Mouse (Mus musculus) heart, postnatal 14 days (tissue): Measurements from ENCODE around the gene Cdc42ep1. TPM values are rescaled to one million over a fixed set of nuclear protein-coding genes. Genes with fewer than 3 reads are reported as not detected.
"Not testable (repeated sequence)": the region's sequence is repeated elsewhere in the genome, so short reads cannot be mapped to it uniquely, and the experiment has no call there.

ENCODE experiments used
- DNase-seq, 2 experiments: peaks; one replicate each; pipeline ENCODE4 v3.0.0; 2021 to 2022
- intact Hi-C: fragments of 180-260 bp; cut with DNase I; formaldehyde crosslinking; loops from one replicate; pipeline ENCODE4 v1.15.1; 2025
- total RNA-seq, 2 experiments: library from RNA; stranded (reverse); gene quantifications; 2 replicates each; pipeline ENCODE4 v1.2.3; 2021

The Cdc42ep1 gene
- total RNA-seq, 2 experiments from 2014 or later = 47.5 to 50.8 TPM

DNA sequence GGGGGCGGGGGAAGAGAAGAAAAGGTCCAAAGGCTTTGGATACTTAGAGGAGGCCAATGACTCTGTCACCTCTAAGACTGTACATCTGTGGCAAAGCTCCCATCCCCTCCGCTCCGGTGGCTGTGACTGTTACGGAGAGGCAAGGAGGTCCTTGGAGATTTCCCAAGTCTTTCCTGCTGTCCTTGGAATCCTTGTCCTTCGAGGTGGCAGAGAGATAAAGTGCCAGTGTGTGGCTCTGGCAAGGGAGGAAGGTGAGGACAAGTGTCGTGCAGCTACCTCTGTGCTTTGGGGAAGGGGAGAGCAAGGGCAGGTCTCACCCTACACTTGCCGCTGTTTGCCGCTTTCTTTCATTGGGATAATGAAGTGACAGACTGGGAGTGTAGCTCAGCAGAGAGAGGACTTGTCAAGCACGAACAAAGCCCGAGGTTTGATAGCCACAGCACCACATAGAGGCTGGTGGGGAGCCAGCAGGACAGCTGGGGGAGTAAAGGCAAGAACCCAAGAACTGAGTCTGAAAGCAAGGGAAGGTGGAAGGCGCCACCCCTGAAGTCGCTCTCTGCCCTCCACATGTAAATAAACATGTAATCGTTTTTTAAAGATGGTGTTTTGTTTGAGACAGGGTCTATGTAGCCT lies 31.5 kb downstream of the Cdc42ep1 start:
- intact Hi-C loops = no loop called here
- DNase-seq = no peak

DNA sequence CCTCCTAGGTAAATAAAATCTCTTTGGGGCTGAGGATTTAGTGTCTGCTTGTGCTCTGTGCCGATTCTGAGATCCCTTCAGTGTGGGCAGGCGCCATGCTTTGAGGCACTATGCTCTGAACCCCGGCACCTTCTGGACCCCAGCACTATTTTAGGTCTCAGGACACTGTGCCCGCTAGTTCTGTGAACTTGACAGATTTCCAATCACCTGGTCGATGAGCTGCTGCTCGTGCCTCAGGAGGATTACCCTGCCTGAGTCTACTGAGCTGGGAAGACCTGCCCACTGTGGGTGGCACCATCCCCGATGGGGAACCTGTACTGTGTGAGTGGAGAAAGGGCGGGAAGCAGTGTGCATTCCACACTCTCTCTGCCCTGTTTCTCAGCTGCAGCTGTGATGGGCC lies 32.6 kb downstream of the Cdc42ep1 start:
- intact Hi-C loops = no loop called here
- no peak for DNase-seq

DNA sequence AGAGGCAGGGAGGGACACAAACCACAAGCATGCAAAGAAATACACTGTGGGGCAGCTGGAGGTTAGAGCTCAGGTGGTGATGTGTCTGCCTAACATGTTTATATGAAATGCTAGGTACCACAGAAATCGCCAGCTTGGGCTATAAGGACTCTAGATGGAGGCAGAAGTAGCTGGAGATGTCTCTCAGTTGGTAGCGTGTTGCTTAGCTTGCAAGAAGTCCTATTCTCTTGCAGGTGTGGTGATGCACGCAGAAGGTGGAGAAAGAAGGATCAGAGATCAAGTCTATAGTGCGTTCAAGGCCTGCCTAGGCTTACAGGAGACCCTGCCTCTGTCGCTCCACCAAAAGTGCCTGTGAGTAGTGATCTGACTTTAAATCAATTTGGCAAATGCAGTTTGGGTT lies 33.1 kb downstream of the Cdc42ep1 start:
- DNase-seq = no peak
- intact Hi-C loops = no loop called here

DNA sequence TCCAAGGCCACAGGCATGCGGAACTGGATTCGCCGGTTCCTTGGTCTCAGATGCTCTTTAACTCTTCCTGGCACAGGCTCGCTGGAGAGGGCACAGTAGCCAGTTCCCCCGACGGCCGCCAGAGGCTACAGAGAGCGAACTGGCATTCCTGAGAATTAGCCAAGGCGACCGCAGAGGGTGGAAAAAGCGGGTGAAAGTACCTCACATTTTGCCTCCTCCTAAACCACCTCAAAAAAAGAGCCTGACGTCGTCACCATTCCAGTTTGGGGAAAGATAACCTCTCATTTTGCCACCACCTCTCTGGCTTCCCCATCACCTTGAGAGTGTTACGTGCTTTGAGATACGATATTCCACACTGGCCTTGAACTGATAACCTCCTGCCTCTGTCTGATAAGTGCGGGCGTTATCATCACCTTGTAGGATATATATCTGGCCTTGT lies 33.9 kb downstream of the Cdc42ep1 start:
- DNase-seq = peak; percentile 69 to 84
- intact Hi-C loops = no loop called here

DNA sequence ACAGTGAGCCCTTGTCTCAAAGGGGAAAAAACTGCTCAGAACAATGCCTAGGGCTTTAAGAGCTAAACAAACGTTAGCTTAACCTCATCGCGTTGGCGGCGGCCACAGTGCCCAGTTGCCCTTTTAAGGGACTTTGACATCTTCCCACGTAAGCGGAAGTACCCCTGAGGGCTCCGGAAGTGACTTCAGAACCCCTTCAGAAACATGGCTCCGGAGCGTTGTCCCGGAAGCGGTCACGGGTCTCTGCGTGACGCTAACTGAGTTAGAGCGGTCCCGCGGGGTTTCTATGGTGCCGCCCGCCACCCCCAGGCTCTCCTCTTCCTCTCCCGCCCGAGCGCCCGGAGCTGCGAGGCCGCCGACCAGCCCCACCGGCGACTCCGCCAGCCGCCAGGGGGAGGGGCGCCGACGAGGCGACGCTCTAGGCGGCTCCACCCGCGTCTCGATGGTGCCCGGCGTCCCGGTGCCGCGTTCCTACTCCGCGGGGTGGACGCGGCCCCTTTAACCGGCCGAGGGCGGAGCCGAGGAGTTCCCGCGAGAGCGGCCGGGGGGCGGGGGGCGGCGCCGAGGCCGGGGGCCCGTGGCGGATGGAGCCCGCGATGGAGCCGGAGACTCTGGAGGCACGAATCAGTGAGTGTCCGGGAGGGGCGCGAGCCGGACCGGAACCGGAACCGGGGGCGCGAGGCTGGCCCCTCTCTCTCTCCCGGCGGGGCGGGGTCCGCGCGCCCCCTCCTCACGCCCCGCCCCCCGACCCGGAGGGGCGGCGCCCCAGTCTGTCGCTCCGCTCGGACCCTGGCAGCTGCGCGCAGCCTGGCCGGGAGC lies 34.8 kb downstream of the Cdc42ep1 start, which contains the start of gene Gga1:
Gene Gga1 (plus strand): TSS at position 200 of the 819 bp plus-strand sequence.
- intact Hi-C loops = no loop called here
- DNase-seq = peak; percentile 91 to 96

DNA sequence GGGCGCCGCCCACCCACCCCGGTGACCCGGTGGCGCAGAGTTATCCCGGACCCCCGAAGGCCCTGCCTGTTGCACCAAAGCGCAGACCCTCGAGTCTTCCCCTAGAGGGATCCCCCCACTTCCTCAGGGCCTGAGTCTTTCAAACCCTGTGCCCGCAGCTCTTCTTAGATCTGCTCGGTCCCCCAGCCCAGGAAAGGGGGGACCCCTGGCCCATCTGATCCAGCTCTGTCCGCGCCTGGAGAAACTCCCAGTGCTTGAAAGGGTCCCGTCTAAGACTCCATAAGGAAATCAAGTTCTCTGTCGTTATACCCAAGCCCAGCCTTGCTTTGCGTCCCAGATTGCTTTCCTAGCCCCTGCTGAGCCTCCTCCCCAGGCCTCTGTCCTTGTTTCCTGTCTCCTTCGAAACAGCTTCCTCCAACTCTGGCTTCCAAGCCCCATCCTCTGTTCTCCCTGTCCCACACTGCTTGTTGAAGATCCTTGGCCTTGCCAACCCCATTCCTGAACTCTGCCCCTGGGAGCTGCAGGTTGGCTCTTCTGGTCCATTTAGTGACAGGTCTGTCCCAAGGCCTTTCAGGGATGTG lies 35.5 kb downstream of the Cdc42ep1 start:
- DNase-seq = no peak
- intact Hi-C loops = no loop called here

DNA sequence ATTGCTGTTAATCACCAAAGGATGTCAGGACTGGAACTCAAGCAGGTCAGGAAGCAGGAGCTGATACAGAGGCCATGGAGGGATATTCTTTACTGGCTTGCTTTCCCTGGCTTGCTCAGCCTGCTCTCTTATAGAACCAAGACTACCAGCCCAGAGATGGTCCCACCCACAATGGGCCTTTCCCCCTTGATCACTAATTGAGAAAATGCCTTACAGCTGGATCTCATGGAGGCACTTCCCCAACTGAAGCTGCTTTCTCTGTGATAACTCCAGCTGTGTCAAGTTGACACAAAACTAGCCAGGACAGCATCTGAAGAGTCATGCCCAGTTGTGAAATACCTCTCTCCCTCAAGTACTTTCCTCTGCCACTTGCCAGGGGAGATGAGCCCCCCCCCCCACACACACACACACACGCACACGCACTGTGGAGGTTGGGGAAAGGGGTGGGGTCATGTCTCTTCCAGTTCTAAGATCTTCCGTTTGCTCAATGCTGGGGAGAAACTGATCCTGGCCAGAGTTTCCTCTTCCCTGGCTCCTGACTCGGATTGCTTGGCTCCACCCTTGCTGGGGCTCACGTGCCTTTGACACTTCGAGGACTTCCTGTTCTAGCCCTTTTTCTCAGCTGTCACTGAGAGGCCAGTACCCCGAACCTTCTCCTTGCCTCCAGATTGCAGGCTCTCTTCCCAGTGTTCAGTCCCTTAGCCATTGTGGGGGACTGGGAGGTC lies 36.5 kb downstream of the Cdc42ep1 start:
- intact Hi-C loops, DNase-seq: not testable (repeated sequence)

DNA sequence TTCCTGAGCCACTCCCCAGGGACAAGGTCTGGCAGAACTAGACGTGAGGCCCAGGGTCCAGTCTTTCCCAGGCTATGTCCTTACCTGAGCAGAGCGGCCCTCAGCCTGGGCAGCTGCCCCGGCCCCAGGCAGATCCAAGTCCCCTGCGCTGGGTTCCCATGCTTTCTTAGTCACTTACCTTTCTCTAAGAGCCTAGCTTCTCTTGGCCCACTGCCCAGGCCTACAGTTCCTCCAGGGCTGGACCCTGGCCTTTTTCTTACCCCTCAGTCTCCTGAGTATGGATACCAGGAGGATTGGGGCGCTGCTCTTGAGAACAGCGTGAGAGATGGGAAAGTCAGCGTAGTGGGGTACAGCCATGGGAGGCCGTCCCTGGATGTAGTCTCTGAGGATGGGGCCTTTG lies 38.0 kb downstream of the Cdc42ep1 start:
- no peak for DNase-seq
- intact Hi-C loops = no loop called here

DNA sequence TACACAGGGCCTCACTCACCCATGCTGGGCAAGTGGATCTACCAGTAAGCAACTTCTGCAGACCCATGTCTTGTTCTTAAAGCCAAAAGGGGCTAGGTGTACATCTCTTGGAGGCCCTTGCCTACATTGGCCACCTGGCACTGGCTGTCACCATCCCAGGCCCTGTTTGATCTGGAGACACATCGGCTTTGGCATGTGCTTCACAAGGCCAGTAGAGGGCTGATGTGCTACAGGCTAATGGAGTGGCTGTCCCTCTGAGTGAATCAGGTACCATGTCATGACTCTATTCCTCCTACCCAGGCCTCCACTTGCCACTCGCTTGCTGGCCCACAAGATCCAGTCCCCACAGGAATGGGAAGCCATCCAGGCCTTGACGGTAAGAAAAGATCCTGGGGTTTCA lies 39.4 kb downstream of the Cdc42ep1 start:
- DNase-seq = no peak
- intact Hi-C loops = no loop called here

DNA sequence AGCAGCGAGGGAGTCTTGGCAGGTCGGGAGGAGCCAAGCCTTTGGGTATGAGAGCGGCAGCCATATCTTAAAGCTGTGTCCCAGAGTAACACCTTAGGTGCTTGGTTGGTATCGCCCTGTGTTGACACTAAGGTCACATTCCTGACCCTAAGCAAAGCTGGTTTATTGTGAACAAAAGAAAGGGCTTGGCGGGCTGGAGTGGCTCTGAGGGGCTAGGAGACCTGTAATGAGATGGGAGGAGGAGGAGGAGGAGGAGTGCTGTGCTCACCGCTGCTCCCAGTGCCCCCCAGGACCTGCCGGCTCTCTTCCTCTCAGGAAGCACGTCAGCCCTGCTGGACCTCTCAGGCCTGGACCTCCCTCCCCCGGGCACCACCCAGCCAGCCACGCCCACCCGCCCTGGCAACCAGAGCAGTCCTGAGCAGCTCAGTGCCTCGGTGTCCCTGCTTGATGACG lies 47.0 kb downstream of the Cdc42ep1 start:
- DNase-seq = no peak
- intact Hi-C loops = no loop called here

DNA sequence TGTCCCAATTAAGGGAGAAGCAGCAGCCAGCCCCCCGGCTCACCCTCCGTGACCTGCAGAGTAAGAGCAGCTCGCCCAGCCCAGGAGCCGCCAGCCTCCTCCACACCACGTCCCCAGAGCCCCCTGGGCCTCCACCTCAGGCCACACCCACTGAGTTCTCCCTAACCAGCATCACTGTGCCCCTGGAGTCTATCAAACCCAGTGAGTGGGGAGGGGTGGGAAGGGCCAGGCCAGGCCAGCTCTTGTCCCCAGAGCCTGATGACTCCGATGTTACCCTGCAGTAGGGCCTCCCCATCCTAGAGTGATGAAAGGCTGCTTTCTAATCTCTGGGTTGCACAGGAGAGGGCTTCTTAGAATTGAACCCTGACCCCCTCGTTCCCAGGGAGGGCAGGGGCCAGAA lies 50.0 kb downstream of the Cdc42ep1 start:
- intact Hi-C loops = no loop called here
- DNase-seq = no peak

DNA sequence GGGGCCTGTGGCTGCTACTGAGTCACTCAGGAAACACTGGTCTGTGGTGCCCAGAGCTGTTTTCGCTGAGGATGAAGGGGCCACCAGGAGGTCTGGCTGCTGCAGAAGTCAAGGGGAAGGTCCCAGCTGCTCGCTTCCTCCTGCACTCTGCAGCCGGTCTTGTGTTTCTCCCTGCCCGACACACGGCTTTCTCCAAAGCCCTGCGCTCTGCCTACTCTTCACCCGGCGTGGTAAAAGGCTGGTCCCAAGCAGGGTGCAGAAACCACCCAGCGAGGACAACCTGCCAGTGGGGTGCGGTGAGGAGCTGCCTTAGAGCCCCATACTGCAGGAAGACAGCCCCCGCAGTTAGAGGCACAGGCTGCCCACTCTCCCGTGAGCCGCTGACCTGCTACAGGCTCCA lies 52.3 kb downstream of the Cdc42ep1 start:
- intact Hi-C loops = no loop called here
- no peak for DNase-seq

DNA sequence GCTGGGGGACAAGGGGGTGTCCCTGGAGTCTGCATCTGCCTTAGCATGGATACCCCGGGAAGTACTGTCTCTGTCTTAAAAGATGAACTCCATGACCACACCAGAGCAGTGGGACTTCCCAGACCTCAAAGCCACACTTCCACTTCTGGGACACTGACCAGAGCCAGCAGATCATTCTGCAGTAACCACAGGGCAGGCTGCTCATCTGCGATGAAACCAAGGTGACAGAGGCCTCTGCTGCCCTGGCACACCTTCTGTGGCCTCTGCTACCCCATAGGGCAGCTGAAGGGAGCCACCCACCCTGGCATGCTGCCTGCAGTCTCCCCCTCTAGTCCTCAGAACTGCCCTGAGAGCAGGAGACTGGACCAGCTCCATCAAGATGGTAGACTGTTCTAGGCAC lies 53.3 kb downstream of the Cdc42ep1 start:
- intact Hi-C loops = no loop called here
- no peak for DNase-seq

DNA sequence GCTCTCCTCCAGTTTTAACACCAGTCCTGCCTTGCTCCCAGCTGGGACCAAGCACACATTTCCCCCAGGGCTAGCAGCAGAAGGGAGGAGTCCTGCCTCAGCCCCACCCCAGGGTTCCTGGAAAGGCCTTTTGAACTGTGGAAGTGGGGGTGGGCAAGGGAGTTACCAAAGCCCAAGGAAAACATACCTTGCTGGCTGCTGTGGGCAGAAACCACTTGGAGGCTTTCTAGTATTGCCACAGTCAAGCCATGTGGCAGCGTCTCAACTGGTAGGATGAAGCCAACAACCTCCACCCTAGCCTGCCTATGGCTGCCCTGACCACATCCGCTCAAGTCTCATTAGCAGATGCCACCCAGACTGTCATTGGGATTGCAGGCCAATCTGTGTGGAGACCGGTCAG lies 53.7 kb downstream of the Cdc42ep1 start:
- intact Hi-C loops = no loop called here
- DNase-seq = no peak

DNA sequence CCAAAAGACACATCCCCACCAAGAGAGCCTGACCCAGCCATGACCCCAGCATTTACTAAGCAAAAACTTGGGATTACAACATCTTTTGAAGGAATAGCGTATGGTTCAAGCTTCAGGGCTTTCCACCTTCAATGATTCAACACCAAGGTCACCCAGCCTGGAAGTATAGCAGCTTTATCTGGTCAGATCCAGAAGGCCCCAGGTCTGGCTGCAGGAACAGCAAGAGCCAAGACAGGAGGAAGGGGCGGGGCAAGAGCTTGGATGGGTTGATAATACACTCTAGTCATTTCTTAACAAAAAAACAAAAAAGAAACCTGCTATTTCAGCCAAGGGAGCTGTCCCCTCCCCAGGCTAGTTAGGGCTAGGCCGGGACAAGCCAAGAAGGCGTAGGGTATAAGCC lies 55.1 kb downstream of the Cdc42ep1 start:
- intact Hi-C loops = no loop called here
- no peak for DNase-seq

DNA sequence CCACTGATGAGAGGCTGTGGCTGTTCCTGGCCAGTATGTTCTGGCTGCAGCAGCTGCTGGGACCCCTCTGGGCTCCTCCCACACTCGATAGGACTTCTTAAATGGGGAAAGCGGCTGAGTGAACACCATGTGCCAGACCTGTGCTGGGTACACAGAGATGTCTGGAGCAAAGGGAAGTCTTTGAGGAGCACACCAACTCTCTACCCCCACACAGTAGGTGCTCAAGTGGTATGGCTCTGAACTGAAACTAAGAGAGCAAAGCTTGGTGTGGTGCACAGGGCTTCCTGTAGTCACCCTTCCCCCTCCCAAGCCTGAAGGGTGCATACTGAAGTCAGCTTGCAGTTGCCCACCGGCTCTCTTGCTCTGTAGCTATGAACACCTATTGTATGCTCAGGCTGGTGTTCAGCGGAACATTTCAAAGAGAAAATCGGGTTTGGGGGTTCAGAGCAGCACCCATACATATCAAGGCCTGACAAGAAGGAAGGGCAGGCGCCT lies 56.1 kb downstream of the Cdc42ep1 start:
- intact Hi-C loops = no loop called here
- no peak for DNase-seq

DNA sequence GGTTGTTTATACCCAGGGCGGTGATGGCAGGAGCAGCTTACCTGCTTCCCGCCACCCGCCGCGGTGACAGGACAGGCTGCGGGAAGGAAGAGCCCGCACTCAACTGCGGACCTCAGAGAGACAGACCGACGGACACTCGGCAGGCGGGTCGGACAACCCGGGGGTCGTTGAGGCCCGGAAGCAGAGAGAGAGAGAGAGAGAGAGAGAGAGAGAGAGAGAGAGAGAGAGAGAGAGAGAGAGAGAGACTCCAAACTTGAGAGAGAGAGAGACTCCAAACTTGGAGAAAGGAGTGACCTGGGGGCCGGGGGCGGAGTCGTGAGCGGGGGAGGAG lies 57.0 kb downstream of the Cdc42ep1 start, which contains the start of gene Gm49510:
Gene Gm49510 (plus strand): TSS at position 259 of the 331 bp plus-strand sequence.
- no peak for DNase-seq
- intact Hi-C loops = no loop called here

DNA sequence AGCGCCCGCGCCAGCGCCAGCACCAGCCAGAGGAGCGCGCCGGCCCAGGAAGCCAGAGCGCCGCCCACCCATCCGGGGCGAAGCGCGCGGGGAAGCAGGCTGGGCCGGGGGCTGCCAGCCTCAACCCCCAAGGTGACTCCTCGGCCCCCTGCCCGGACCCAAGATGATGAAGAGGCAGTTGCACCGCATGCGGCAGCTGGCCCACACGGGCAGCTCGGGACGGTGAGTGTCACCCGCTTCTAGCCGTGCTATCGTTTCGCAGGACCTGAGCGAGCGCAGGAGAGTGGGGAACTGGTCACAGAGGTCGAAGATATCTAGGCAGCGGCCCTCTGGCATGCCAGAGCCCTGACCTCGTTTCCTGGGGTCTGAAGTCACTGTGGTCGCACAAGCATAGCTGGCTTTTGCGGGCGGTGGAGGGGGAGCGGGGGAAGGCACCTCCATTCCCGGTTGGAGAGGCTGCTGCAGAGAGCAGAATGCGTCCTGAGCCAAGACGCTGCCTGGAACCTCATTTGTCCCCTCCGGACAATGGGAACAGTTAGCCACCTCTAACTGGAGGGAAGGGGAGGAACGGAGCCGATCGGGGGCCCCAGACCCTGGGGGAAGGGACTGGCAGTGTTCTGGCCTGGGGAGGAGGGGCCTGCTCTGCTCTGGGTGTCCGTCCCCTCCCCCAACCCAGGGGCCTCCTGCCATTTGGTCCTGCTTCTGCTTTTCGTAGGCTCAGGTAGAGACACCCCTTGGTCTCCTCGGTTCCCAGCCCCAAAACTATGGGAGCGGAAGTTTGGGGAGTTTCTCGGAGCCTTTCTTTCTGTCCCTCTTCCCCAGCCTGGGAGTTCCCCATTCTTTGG lies 57.5 kb downstream of the Cdc42ep1 start, which contains the start of gene Sh3bp1:
Gene Sh3bp1 (plus strand): TSS at position 29 of the 845 bp plus-strand sequence.
- intact Hi-C loops = no loop called here
- DNase-seq = peak; percentile 76 to 77
